Mouse (Mus musculus): ENCODE results near the gene Map9. TPM values are rescaled to one million over a fixed set of nuclear protein-coding genes. Genes with fewer than 3 reads are reported as not detected.

Map9 gene
- polyA plus RNA-seq, 1 experiment: not detected

GRCm38 (mm10) chr3:82359036-82359435, 1.2 kb downstream of the Map9 start:
- H3K27ac ChIP-seq (ENCODE audit: insufficient read depth, low read depth, low read length): no peak overlapping the region
- H3K4me1 ChIP-seq (ENCODE audit: control insufficient read depth, insufficient read depth, low read length): peaks cover 3% of the 10 kb centered on the region; the same call in 1 of the 2 replicates
- TF ChIP-seq POLR2A (IDR thresholded peaks at IDR 0.05; ENCODE audit: borderline replicate concordance, low read depth, low read length) (no peak), CTCF (IDR thresholded peaks at IDR 0.05; ENCODE audit: low read depth, low read length) (no peak)
- no peak overlapping the region for H3K4me3 ChIP-seq (ENCODE audit: insufficient read depth, low read length)

- Histone ChIP-seq H3K4me1 (ENCODE audit: control insufficient read depth, insufficient read depth, low read length) (peaks cover 3% of the 10 kb centered on the region; the same call in 1 of the 2 replicates), H3K4me3 (ENCODE audit: insufficient read depth, low read length) (no peak overlapping the region), H3K27ac (ENCODE audit: insufficient read depth, low read depth, low read length) (no peak overlapping the region)
- no peak for TF ChIP-seq POLR2A (IDR thresholded peaks at IDR 0.05; ENCODE audit: borderline replicate concordance, low read depth, low read length)
- TF ChIP-seq CTCF (IDR thresholded peaks at IDR 0.05; ENCODE audit: low read depth, low read length): 0 out of 2 replicates have a peak, but pooled peaks have one; percentile 14
Measured at GRCm38 (mm10) chr3:82362452-82362851, 4.6 kb downstream of the Map9 start.

- TF ChIP-seq POLR2A (IDR thresholded peaks at IDR 0.05; ENCODE audit: borderline replicate concordance, low read depth, low read length) (no peak), CTCF (IDR thresholded peaks at IDR 0.05; ENCODE audit: low read depth, low read length) (no peak)
- H3K27ac ChIP-seq (ENCODE audit: insufficient read depth, low read depth, low read length): no peak overlapping the region
- H3K4me3 ChIP-seq (ENCODE audit: insufficient read depth, low read length): no peak overlapping the region
- H3K4me1 ChIP-seq (ENCODE audit: control insufficient read depth, insufficient read depth, low read length): no peaks in the 10 kb centered on the region
Measured at GRCm38 (mm10) chr3:82364505-82364904, 6.7 kb downstream of the Map9 start.

- no peak overlapping the region for H3K27ac ChIP-seq (ENCODE audit: insufficient read depth, low read depth, low read length)
- no peak overlapping the region for H3K4me3 ChIP-seq (ENCODE audit: insufficient read depth, low read length)
- no peak for TF ChIP-seq POLR2A (IDR thresholded peaks at IDR 0.05; ENCODE audit: borderline replicate concordance, low read depth, low read length)
- TF ChIP-seq CTCF (IDR thresholded peaks at IDR 0.05; ENCODE audit: low read depth, low read length): peak; percentile 78
- H3K4me1 ChIP-seq (ENCODE audit: control insufficient read depth, insufficient read depth, low read length): no peaks in the 10 kb centered on the region
Measured at GRCm38 (mm10) chr3:82364988-82365387, 7.1 kb downstream of the Map9 start.

- H3K4me3 ChIP-seq (ENCODE audit: insufficient read depth, low read length): no peak overlapping the region
- no peaks in the 10 kb centered on the region for H3K4me1 ChIP-seq (ENCODE audit: control insufficient read depth, insufficient read depth, low read length)
- no peak overlapping the region for H3K27ac ChIP-seq (ENCODE audit: insufficient read depth, low read depth, low read length)
- TF ChIP-seq POLR2A (IDR thresholded peaks at IDR 0.05; ENCODE audit: borderline replicate concordance, low read depth, low read length): no peak
- TF ChIP-seq CTCF (IDR thresholded peaks at IDR 0.05; ENCODE audit: low read depth, low read length): no peak
Measured at GRCm38 (mm10) chr3:82369063-82369860, 11.4 kb downstream of the Map9 start.

GRCm38 (mm10) chr3:82370439-82371011, 12.7 kb downstream of the Map9 start:
- Histone ChIP-seq H3K4me3 (ENCODE audit: insufficient read depth, low read length) (no peak overlapping the region), H3K27ac (ENCODE audit: insufficient read depth, low read depth, low read length) (no peak overlapping the region), H3K4me1 (ENCODE audit: control insufficient read depth, insufficient read depth, low read length) (no peaks in the 10 kb centered on the region)
- TF ChIP-seq POLR2A (IDR thresholded peaks at IDR 0.05; ENCODE audit: borderline replicate concordance, low read depth, low read length): no peak
- no peak for TF ChIP-seq CTCF (IDR thresholded peaks at IDR 0.05; ENCODE audit: low read depth, low read length)

- H3K4me3 ChIP-seq (ENCODE audit: insufficient read depth, low read length): no peak overlapping the region
- H3K27ac ChIP-seq (ENCODE audit: insufficient read depth, low read depth, low read length): no peak overlapping the region
- H3K4me1 ChIP-seq (ENCODE audit: control insufficient read depth, insufficient read depth, low read length): no peaks in the 10 kb centered on the region
- TF ChIP-seq CTCF (IDR thresholded peaks at IDR 0.05; ENCODE audit: low read depth, low read length): no peak
- TF ChIP-seq POLR2A (IDR thresholded peaks at IDR 0.05; ENCODE audit: borderline replicate concordance, low read depth, low read length): no peak
Measured at GRCm38 (mm10) chr3:82376965-82377364, 19.1 kb downstream of the Map9 start.

GRCm38 (mm10) chr3:82382325-82382724, 24.5 kb downstream of the Map9 start:
- no peaks in the 10 kb centered on the region for H3K4me1 ChIP-seq (ENCODE audit: control insufficient read depth, insufficient read depth, low read length)
- TF ChIP-seq POLR2A (IDR thresholded peaks at IDR 0.05; ENCODE audit: borderline replicate concordance, low read depth, low read length): no peak
- no peak for TF ChIP-seq CTCF (IDR thresholded peaks at IDR 0.05; ENCODE audit: low read depth, low read length)
- H3K4me3 ChIP-seq (ENCODE audit: insufficient read depth, low read length): no peak overlapping the region
- H3K27ac ChIP-seq (ENCODE audit: insufficient read depth, low read depth, low read length): no peak overlapping the region

- TF ChIP-seq POLR2A (IDR thresholded peaks at IDR 0.05; ENCODE audit: borderline replicate concordance, low read depth, low read length): no peak
- TF ChIP-seq CTCF (IDR thresholded peaks at IDR 0.05; ENCODE audit: low read depth, low read length): no peak
Measured at GRCm38 (mm10) chr3:82385091-82385490, 27.2 kb downstream of the Map9 start.

GRCm38 (mm10) chr3:82405830-82406229, 48.0 kb downstream of the Map9 start:
- TF ChIP-seq CTCF (IDR thresholded peaks at IDR 0.05; ENCODE audit: low read depth, low read length): no peak
- TF ChIP-seq POLR2A (IDR thresholded peaks at IDR 0.05; ENCODE audit: borderline replicate concordance, low read depth, low read length): no peak
- Histone ChIP-seq H3K27ac (ENCODE audit: insufficient read depth, low read depth, low read length) (no peak overlapping the region), H3K4me3 (ENCODE audit: insufficient read depth, low read length) (no peak overlapping the region), H3K4me1 (ENCODE audit: control insufficient read depth, insufficient read depth, low read length) (no peaks in the 10 kb centered on the region)

More at GRCm38 (mm10) chr3:82385091-82385490, 27.2 kb downstream of the Map9 start:
- no peak overlapping the region for H3K4me3 ChIP-seq (ENCODE audit: insufficient read depth, low read length)
- no peaks in the 10 kb centered on the region for H3K4me1 ChIP-seq (ENCODE audit: control insufficient read depth, insufficient read depth, low read length)
- no peak overlapping the region for H3K27ac ChIP-seq (ENCODE audit: insufficient read depth, low read depth, low read length)

Data from bone marrow macrophage, adult 2 months (primary cell).